Mouse (Mus musculus): ENCODE data around the gene Rag2. TPM values are rescaled to one million over a fixed set of nuclear protein-coding genes. Genes with fewer than 3 reads are reported as not detected.

Gene Rag2
- total RNA-seq, 2 experiments from 2014 or later = not detected

DNA sequence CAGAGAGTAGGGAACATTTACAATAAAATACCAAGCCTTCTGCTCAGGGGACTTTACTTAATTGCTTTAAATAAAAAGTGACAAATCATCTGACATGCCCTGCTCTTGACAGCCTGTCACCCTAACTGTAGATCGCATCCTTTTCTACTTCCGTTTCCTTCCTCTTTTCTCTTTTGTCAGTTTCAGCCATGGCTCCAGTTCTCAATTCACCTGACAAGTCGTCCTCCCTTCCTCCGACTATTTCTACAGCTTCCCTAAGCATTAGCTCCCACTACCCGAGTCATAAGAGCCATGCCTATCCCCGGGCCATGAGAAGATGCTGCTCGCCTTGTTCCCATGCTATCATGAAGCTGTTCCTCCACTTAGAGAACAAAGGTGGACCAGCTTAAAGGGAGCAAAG is 2.9 kb upstream of the Rag2 start:
- intact Hi-C loops (cut with DNase I) = no loop called here
- DNase-seq (ENCODE audit: low spot score in 2 of 2) = no peak

DNA sequence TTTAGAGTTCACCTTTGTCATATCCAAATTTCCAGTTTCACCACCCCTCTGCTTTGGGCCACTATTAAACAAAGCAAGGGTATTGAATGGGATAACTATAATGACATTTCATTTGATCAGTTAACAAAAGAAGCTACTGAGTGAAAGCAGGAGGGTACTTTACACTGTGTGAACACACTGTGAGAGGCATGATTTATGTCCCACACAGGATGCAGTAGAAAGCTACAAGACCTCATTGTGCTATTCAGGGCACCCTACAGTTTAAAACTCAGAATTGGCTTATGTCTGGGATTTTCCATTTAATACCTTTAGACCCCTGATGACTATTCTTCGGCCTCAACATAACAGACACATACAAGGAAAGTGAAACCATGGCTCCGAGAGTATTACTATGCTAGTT is 1.5 kb upstream of the Rag2 start:
- intact Hi-C loops (cut with DNase I) = no loop called here

DNA sequence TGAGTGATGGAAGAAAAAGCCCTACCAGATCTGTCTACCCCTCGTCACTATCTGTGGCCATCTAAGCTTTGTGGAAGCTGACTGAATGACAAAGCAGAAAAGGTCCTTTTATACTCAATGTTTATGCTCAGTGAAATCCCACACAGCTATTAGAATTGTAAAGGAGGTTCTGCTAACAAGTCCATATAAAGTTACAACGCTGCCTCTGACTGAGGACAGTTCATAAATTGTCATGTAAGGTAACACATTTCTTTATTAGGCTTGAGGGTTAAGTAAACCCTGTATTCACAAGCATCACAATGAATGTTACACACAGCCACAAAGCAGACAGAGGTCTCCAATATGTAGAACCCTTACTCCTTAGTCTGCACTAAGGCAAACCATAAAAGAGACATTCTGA is 507 bp upstream of the Rag2 start:
- no peak for DNase-seq (ENCODE audit: low spot score in 2 of 2)
- intact Hi-C loops (cut with DNase I) = no loop called here

More for the DNA sequence above, 1.5 kb upstream of the Rag2 start:
- no peak for DNase-seq (ENCODE audit: low spot score in 2 of 2)

DNA sequence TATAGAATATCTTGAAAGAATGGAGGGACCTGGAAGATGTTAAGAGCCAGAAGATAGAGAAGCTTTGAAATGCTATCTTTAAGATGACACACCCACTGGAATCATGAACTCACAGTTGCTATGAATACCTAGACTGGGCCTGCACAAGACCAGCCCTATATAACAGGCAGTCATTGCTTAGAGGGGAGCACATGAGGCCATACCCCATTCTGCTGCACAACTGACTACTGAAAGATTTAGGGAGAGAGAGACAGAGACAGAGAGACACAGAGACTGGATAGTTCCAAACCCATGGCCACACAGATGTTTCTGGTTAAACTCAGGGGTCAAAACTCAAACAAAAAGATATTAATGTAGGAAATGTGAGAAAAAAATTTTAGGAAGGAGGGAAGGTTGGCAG is 2.7 kb downstream of the Rag2 start:
- DNase-seq (ENCODE audit: low spot score in 2 of 2) = no peak

DNA sequence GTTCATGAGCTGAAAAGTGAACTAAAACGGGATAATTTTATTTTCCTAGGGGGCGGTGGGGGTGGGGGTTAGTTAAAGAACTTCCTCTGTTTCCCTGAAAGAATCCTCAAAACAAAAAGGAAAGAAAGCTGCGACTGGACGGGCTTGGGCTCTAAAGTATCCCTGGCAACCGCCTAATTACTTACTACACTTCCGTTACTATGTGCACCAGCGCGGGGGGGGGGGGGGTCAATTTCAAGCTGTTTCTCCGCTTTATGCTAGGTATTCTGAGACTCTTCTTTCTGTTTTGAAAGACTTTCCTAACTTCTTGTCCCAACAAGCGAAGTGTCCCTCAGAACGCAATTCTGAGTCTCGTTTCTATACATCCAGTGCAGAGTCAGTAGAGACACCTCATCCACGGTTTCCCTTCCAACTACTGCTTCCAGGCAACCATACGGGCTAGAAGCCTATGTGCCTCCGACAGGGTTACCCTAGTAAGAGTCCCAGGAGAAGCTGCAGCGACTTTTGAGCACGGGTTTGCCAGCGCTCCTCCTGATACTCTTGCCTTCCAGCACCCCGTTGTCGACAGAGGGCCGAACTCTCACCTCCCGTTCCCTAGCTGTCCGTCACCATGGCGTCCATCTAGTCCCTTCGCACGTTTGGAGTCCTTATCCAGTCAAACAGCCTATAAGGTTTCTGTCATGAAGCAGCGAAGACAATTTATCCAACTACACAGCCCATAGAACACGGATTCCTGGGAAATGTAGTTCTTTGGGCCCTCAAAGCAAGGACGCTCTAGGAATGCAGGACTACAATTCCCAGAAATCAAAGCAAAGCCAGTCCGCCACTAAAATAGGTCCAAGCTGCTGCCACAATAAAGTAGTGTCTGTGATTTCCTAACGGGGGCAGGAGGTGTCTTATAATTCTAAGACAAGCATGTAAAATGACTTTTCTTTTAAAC is 4.0 kb downstream of the Rag2 start:
- DNase-seq (ENCODE audit: low spot score in 2 of 2) = peak; percentile 86 to 87
- intact Hi-C loops (cut with DNase I) = no loop called here

More for the DNA sequence above, 2.7 kb downstream of the Rag2 start:
- intact Hi-C loops (cut with DNase I) = no loop called here

DNA sequence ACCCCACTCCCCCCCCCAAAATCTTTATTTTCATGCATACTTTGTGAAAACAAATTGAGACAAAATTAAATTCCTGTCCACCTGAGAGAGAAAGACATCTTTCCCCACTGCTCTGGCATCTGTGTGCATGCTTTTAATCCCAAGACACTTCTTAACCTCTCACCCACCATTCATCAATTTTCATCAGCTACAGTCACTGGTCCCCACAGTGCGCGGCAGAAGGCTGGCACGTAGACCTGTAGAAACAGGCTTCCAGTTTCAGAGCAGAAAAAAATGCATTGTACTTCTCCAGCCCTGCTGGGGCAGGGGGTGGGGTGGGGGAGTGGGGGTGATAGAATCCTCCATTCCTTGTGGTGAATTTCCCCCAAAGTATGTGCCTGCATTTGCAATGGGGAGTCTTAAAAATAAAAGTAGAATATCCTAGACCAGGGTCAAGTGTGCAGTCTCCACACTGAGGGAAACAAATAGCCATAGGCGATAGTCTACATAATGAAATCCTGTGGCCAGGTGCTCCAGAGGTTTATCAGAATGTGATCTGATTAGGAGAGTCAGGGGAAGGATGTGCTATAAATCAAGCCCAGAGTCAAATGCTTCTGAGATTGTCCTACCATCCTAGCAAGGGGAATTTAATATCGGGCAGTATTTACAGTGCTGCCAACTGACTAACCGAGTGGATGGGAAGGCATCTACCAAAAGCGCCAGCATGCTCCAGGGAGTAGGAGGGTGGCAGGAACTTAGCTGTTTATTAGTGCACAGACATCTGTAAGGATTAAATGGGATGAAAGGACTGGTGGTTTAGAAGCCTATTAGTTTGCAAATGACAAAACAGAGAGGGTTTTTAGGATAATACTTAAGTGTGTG is 14.7 kb downstream of the Rag2 start:
- DNase-seq (ENCODE audit: low spot score in 2 of 2) = no peak
- intact Hi-C loops (cut with DNase I) = no loop called here

DNA sequence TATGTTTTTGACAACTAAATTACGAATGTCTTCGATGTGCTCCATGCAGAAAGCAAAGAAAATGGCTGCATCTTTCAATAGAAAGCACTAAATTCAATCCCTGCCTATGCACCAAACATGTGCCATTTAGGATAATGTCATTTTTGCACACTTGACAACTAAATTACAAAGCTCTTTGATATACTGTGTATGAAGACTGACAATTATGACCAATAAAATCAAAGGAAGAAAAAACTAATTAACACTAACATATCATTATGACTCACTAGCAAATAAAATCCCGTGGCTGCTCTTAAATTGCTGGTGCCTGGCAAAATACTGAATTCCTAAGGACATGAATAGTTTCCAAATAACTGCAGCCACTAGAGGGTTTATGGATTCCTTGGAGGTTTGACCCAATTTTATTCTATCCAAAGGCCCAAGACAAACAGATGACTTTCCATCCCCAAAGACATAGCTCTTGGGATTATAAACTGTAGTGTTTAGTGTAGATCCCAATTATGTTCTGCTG is 15.4 kb downstream of the Rag2 start:
- DNase-seq (ENCODE audit: low spot score in 2 of 2) = no peak
- intact Hi-C loops (cut with DNase I) = no loop called here

DNA sequence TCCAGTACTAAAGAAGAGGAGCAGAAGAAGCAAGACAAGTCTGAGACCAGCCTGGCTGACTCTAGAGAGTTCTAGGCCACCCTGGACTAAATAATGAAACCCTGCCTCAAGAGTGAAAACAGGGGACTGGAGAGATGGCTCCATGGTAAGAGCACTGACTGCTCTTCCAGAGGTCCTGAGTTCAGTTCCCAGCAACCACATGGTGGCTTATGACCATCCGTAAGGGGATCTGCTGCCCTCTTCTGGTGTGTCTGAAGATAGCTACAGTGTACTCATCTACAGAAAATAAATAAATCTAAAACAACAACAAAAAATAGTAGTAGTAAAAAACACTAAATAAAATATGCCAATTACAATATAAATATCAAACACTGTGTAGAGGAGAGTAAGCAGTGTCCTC is 21.3 kb downstream of the Rag2 start:
- intact Hi-C loops (cut with DNase I) = no loop called here

DNA sequence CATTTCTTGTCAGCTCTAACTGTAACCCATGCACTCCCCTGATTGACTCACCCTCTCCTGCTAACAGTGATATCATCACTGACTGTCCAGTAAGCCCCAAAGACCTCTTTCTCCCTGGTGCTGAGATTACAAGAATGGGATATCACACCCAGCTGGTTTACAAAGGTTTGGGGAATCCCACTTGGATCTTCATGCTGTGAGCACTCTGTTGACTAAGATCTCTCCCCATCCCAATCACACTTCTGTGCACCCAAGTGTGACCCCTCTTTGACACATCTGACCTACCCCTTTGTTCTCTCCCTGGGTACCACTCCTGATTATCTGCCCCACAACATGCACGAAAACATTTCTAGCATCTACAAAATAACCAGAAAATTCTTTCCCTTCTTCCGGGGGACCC is 23.8 kb downstream of the Rag2 start:
- intact Hi-C loops (cut with DNase I) = no loop called here
- no peak for DNase-seq (ENCODE audit: low spot score in 2 of 2)

More for the DNA sequence above, 21.3 kb downstream of the Rag2 start:
- DNase-seq (ENCODE audit: low spot score in 2 of 2) = no peak

DNA sequence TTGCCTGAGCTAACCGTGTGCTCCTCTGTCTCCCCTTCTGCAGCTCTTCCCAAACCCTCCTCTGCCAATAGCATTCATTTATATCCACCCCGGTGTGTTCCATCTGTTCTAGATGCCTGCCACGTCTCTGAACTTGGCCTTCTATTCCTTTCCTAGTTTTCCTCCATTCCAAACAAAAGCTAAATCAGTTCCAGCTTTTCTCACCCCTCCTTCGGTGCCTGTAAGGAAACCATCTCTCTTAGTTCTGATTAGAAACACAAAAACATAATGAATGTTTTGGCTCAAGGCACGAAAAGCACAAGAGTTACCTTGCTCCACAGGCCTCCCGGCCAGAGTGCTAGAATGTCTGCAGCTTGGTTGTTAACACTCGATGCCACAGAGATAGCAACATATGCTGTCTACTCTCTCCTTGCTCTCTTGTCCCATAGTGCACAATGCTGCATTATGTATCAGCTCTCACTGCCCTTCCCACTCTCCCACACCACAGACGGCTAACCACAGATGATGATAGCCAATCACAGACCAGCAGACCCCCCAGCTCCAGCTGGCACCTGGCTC is 24.7 kb downstream of the Rag2 start, which contains the start of the genes Rag1 and B230118H07Rik:
Gene Rag1, minus strand, starts transcription at position 388 of the 558 bp plus-strand sequence.
Gene B230118H07Rik, minus strand, starts transcription at position 419 of the 558 bp plus-strand sequence.
- peak in 1 of 2 experiments; percentile 9 for DNase-seq (ENCODE audit: low spot score in 2 of 2)
- intact Hi-C loops (cut with DNase I) = no loop called here

DNA sequence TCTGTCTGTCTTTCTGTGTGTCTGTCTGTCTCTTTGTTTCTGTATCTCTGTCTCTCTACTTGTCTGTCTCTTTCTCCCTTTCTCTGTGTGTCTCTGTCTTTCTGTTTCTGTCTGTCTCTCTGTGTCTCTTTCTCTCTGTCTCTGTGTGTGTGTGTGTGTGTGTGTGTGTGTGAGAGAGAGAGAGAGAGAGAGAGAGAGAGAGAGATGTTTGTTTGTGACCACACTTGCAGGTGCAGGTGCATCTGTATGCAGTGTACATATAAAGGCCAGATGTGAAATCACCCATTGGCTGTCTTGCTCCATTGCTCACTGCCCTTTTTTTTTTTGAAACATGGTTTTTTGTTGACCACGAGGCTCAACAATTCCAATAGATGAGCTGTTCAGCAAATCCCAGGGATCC is 25.9 kb downstream of the Rag2 start:
- no peak for DNase-seq (ENCODE audit: low spot score in 2 of 2)
- intact Hi-C loops (cut with DNase I) = loop anchor here (5.0 kb wide), 1 partner anchor 178 kb away; no protein-coding TSS in a partner anchor

DNA sequence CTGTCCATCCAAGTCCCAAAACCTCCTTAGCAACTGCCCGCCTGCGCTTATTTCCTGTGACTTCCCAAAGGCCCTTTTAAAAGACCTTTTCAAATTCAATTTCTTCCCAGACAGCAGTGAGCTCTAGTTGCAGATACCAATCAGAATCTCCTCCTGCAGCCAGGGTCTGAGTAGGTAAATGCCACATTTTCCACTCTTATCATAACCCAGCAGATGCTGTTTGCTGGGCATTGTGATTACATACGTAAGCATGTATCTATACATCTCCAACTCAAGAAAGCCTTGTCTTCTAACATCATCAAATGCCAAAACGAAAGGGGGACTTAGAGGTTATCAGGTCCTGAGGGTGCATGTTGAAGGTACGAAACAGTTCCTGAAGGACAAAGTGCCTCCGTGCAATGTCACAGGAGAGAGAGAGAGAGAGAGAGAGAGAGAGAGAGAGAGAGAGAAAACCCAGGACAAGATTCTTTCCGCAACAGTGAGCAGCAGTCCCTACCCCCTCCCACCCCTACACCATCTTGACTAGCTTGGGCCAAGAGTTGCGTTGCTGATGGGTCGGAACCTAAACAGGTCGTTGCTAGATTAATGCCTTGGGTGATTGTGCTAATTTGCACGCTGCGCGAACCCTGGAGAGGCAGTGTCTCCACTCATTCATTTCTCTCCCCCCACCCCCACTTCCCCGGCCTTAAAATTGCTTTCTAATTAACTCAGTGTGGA is 27.8 kb downstream of the Rag2 start:
- no peak for DNase-seq (ENCODE audit: low spot score in 2 of 2)
- intact Hi-C loops (cut with DNase I) = loop anchor here (2.0 to 5.0 kb wide), 2 partner anchors 56 to 180 kb away; no protein-coding TSS in a partner anchor

DNA sequence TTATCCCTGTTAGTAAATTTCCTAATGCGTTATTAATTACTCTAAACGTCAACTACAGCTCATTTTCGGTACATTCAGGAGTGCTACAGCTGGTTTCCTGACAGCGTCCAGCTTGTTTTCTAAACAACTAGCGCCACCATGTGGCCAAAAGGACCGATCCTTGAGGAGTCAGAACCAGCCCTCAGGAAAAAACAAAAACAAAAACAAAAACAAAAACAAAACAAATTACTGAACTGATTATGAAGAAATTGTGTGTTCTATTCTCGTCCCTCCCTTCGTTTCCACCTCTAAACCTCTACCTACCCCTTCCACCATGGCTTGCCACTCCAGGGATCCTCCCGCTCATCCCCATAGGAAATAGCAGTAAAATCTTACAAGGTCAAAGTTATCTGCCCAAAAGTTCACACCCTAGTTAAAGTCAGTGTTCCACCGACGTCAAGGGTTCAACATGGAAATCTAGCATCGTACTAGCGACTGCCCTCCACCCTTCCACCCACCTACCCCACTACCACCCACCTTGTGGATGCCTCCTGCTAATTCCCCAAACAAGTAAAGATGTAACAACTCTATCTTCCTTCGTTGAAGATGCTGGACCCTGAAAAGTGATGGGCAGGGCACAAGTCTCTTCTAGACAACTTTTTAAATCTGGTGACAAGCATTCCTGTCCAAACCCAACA is 28.5 kb downstream of the Rag2 start:
- DNase-seq (ENCODE audit: low spot score in 2 of 2) = peak; percentile 60 to 70
- intact Hi-C loops (cut with DNase I) = loop anchor here (1.0 to 5.0 kb wide), 3 partner anchors 56 to 181 kb away; no protein-coding TSS in a partner anchor

DNA sequence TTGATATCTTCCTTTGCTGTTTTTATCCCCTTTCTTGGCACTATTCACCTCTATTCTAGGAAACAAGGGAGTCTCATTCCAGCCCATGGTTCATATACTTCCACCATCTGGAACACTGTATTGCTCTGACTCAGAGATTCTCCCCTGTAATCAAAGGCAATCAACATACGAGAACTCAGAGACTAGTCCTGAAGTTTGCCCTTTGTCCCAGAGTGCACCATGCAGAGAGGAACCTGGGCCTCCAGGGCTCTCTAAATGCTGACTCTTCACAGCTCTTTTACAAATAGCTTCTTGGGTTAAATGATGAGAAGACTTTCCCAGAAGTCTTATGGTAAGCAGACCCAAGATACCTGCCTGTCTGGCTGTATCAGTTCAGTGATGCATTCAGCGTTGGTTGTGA is 36.0 kb downstream of the Rag2 start:
- intact Hi-C loops (cut with DNase I) = no loop called here
- DNase-seq (ENCODE audit: low spot score in 2 of 2) = no peak

DNA sequence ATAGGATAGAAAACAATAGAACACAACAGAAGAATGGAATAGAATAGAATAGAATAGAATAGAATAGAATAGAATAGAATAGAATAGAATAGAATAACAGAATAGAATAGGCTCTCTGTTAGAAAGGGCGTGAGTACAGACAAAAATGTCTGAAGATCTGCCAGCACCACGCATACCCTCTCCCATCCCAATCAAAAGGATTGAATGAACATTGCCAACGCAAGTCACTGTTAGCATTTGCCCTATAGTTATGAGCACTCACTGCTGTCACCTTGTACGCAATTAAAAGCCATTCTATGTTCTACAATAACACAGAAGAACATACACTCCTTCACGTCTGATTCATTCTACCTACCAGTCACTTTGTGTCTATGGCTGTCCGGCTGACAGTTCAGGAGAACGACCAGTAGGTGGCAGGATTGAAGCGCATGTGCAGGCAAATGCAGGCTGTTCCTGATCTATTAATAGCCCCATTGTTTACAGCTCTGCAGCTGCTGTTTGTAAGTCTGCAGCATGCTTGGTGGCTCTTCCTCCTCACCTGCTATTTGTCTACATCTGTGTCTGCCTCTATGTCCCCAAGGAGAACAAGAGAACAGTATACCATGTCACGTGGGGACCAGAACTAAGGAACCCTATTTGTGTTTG is 40.7 kb downstream of the Rag2 start:
- DNase-seq (ENCODE audit: low spot score in 2 of 2) = peak; percentile 50 to 63
- intact Hi-C loops (cut with DNase I) = no loop called here

DNA sequence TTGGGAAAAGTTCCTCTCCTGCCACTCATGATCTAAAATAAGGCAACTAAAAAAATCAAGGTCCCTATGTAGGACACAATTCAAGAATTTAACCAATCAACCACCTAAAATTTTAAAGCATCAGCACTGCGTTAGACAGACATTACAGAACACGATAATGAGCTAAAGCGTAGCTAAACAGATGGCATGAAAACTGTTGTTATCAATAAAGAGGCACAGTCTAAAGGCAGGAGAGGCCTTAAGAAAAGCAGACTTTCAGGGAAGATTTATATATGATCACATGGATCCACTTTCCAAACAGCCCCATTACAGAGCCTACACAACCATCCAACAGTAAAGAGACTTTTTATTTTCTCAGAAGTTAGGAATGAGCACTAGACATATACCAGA is 41.2 kb downstream of the Rag2 start:
- no peak for DNase-seq (ENCODE audit: low spot score in 2 of 2)
- intact Hi-C loops (cut with DNase I) = no loop called here

DNA sequence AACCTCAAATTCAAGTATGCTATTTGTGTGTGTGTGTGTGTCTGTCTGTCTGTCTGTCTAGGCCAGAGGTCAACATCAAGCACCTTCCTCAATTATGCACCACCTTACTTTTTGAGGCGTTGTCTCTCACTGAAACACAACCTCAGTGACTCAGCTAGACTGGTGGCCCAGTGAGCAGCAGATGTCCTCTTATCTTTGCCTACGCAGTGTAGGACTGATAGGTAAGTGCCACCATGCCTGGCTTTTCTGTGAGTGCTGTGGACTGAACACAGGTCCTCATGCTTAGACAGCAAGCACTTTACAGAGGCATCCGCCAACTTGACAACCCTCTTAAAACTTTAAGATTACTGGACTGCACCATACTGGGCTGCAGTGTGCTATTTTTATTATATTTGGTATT is 44.2 kb downstream of the Rag2 start:
- intact Hi-C loops (cut with DNase I) = no loop called here
- no peak for DNase-seq (ENCODE audit: low spot score in 2 of 2)

DNA sequence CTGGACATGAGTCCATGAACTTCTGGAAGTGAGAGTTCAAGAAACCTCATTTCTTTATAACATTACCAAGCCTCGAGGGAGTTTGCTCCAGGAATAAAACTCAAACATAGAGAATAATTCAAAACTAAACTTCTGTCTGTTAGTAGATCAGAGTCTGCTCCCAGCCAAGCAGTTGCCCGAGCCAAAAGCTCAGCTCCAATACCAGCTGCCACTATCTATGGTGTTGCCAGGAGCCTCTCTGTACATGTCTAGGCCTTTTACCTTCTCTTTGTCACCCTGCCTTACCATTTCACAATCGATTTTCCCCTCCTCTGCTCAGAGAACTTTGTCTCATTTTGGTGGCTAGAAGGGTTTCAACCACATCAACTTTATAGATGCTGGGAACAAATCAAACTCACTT is 49.0 kb downstream of the Rag2 start:
- intact Hi-C loops (cut with DNase I) = no loop called here
- DNase-seq (ENCODE audit: low spot score in 2 of 2) = no peak
